Mouse (Mus musculus) ES-Bruce4 (cell line): ENCODE results near the gene Gosr2. TPM values are rescaled to one million over a fixed set of nuclear protein-coding genes. Genes with fewer than 3 reads are reported as not detected.

Experiments used
- H3K27ac ChIP-seq: 2 replicates; pipeline ENCODE4 v1.5.1; 2012; ENCODE audit warnings: low read length, inconsistent platforms; ENCODE audit not compliant: insufficient read depth
- H3K27me3 ChIP-seq: 2 replicates; pipeline ENCODE4 v1.6.1; 2012; ENCODE audit warnings: mild to moderate bottlenecking, low read length, inconsistent platforms; ENCODE audit not compliant: control insufficient read depth, poor library complexity, insufficient read depth, severe bottlenecking
- H3K36me3 ChIP-seq: 2 replicates; pipeline ENCODE4 v1.6.1; 2012; ENCODE audit warnings: inconsistent platforms, mild to moderate bottlenecking, low read length, moderate library complexity; ENCODE audit not compliant: control insufficient read depth, poor library complexity, insufficient read depth, severe bottlenecking
- H3K4me1 ChIP-seq: one replicate; pipeline ENCODE4 v1.8.1; 2011; ENCODE audit warnings: low read length; ENCODE audit not compliant: control insufficient read depth, insufficient read depth
- H3K4me3 ChIP-seq: 2 replicates; pipeline ENCODE4 v1.5.1; 2011; ENCODE audit warnings: low read depth, mild to moderate bottlenecking, low read length
- H3K9ac ChIP-seq: 2 replicates; pipeline ENCODE4 v1.6.1; 2012; ENCODE audit warnings: low read depth, mild to moderate bottlenecking, inconsistent platforms; ENCODE audit not compliant: poor library complexity, severe bottlenecking
- H3K9me3 ChIP-seq: replicated peaks from 2 replicates; pipeline ENCODE4 v1.6.1; 2012; ENCODE audit warnings: mild to moderate bottlenecking, low read length, inconsistent platforms; ENCODE audit not compliant: control insufficient read depth, poor library complexity, insufficient read depth, severe bottlenecking
- CTCF ChIP-seq: IDR thresholded peaks from one replicate; pipeline ENCODE4 v1.8.1; 2011; ENCODE audit warnings: low read depth, low read length
- EP300 ChIP-seq: IDR thresholded peaks from 2 replicates; pipeline ENCODE4 v1.6.1; 2011; ENCODE audit warnings: low read depth, low read length; ENCODE audit not compliant: insufficient read depth
- POLR2A ChIP-seq: IDR thresholded peaks from one replicate; pipeline ENCODE4 v1.8.1; 2011; ENCODE audit warnings: low read length; ENCODE audit not compliant: insufficient read depth
- polyA plus RNA-seq: library from polyadenylated mRNA; stranded (reverse); fragments of >200 nt; gene quantifications from 2 replicates; pipeline ENCODE4 v1.2.4, GENCODE M21; 2011; ENCODE audit warnings: low read depth; ENCODE audit not compliant: missing spikeins, insufficient read depth, insufficient read length

Gene Gosr2
- polyA plus RNA-seq, 1 experiment = 38.5 TPM

GRCm38 (mm10) chr11:103716971-103717370, 19.3 kb upstream of the Gosr2 start:
- Histone ChIP-seq H3K4me1 (no peaks in the 10 kb centered on the region), H3K36me3 (no peaks in the 10 kb centered on the region), H3K27me3 (no peaks in the 10 kb centered on the region), H3K4me3 (no peak overlapping the region), H3K9me3 (no peaks in the 10 kb centered on the region), H3K27ac (no peak overlapping the region), H3K9ac (no peak overlapping the region)
- TF ChIP-seq EP300 (no peak), CTCF (no peak), POLR2A (no peak)

GRCm38 (mm10) chr11:103714074-103714473, 16.4 kb upstream of the Gosr2 start:
- Histone ChIP-seq H3K4me3 (no peak overlapping the region), H3K27me3 (no peaks in the 10 kb centered on the region), H3K27ac (no peak overlapping the region), H3K36me3 (no peaks in the 10 kb centered on the region), H3K9me3 (no peaks in the 10 kb centered on the region), H3K4me1 (no peaks in the 10 kb centered on the region), H3K9ac (no peak overlapping the region)
- no peak for TF ChIP-seq POLR2A
- no peak for TF ChIP-seq CTCF
- TF ChIP-seq EP300 = no peak

DNA sequence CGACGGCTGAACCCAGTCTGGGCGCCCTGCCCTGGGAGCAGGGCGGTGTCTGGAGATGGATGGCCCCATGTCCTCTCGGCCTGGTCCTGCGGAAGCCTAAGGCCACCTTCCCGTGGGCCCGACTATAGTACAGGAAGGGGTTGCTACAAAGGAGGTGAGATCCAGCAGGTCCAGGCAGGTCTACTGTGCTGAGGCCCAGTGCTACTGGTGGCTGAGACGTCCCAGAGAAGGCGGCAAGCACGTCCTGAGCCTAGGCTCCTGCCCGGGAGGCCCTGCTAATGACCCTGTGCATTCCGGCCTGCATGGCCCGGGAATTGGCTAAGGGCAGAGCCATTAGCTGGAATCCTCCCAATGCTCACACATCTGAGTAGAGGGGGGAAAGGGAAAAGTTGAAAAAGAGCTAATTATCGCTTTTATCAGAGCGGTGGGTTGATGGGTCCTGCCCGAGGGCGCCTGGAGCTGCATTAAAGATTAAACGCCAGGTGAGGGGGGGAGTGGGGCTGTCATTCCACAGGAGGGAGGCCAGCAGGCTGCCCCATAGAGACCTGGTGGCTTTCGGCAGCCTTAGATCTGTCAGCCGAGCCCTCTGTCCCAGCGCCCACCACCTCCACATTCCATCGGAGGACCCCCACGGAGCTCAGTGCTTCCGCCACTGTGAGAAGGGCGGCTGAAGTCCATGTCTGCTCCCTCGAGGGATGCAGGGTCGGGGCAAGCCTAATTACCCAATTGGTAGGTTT, 14.3 kb upstream of the Gosr2 start:
- no peak overlapping the region for H3K9ac ChIP-seq
- H3K27ac ChIP-seq = no peak overlapping the region
- H3K27me3 ChIP-seq = no peaks in the 10 kb centered on the region
- no peaks in the 10 kb centered on the region for H3K9me3 ChIP-seq
- no peak overlapping the region for H3K4me3 ChIP-seq
- TF ChIP-seq POLR2A = no peak
- no peak for TF ChIP-seq EP300
- TF ChIP-seq CTCF = no peak
- H3K36me3 ChIP-seq = no peaks in the 10 kb centered on the region
- H3K4me1 ChIP-seq = no peaks in the 10 kb centered on the region

DNA sequence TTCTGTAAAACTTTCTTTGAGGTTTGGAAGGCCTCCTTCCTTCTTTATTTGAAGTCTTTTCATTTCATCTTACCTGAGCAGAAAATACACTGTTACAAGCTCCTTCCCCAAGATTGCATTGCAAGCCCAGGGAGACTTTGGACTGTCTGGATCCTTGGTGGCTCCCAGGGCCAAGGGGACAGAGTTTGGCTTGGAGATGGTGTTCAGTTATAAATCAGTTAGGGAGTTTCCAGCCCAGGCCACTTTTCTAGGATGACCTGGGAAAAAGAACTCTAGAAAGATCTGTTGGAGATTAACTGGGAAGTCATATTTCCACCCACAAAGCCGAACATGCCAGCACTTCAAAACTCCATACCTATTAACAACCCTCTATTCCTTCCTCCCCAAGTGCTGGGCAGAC, 12.3 kb upstream of the Gosr2 start:
- Histone ChIP-seq H3K4me1 (no peaks in the 10 kb centered on the region), H3K9me3 (no peaks in the 10 kb centered on the region), H3K4me3 (no peak overlapping the region), H3K27me3 (no peaks in the 10 kb centered on the region), H3K27ac (no peak overlapping the region), H3K9ac (no peak overlapping the region), H3K36me3 (no peaks in the 10 kb centered on the region)
- TF ChIP-seq CTCF (no peak), POLR2A (no peak), EP300 (no peak)

DNA sequence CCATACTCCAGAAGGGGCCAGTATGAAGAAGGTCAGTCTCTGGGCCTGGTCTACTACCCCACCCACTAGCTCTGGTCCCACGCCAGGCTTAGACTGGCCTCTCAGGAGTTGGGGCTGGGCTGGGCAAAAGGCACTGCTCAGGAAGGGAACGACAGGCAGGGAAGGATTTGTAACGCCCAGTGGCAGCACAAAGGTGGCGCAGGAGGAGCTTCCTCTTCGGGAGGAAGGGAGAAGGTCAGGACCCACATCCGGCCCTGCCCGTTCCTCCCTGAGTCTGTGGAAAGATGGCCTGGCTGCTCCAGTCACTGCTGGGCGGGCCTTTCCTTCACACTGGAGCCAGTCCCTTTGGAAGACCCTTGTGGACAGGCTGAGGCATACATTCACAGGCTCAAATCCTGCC, 9.3 kb upstream of the Gosr2 start:
- H3K36me3 ChIP-seq = no peaks in the 10 kb centered on the region
- H3K27ac ChIP-seq = no peak overlapping the region
- H3K9me3 ChIP-seq = no peaks in the 10 kb centered on the region

GRCm38 (mm10) chr11:103698226-103698625, 528 bp upstream of the Gosr2 start:
- Histone ChIP-seq H3K27ac (no peak overlapping the region), H3K36me3 (no peaks in the 10 kb centered on the region), H3K9me3 (no peaks in the 10 kb centered on the region), H3K27me3 (no peaks in the 10 kb centered on the region), H3K9ac (peak overlapping the region; percentile 94), H3K4me1 (no peaks in the 10 kb centered on the region), H3K4me3 (peak overlapping the region; percentile 95)
- TF ChIP-seq CTCF (no peak), POLR2A (no peak), EP300 (no peak)

More for the DNA sequence above, 9.3 kb upstream of the Gosr2 start:
- H3K27me3 ChIP-seq = no peaks in the 10 kb centered on the region
- TF ChIP-seq EP300 (no peak), CTCF (no peak), POLR2A (no peak)
- H3K9ac ChIP-seq = no peak overlapping the region
- H3K4me3 ChIP-seq = no peak overlapping the region
- H3K4me1 ChIP-seq = no peaks in the 10 kb centered on the region
